Mouse (Mus musculus): Measurements from ENCODE around the gene Erp29. TPM values are rescaled to one million over a fixed set of nuclear protein-coding genes. Genes with fewer than 3 reads are reported as not detected.

The Erp29 gene
- 70.1 and 89.4 TPM in 2 replicates for polyA plus RNA-seq (2015; fragmentation: Nextera tagmentation; extraction: Ambion mirVana)

DNA sequence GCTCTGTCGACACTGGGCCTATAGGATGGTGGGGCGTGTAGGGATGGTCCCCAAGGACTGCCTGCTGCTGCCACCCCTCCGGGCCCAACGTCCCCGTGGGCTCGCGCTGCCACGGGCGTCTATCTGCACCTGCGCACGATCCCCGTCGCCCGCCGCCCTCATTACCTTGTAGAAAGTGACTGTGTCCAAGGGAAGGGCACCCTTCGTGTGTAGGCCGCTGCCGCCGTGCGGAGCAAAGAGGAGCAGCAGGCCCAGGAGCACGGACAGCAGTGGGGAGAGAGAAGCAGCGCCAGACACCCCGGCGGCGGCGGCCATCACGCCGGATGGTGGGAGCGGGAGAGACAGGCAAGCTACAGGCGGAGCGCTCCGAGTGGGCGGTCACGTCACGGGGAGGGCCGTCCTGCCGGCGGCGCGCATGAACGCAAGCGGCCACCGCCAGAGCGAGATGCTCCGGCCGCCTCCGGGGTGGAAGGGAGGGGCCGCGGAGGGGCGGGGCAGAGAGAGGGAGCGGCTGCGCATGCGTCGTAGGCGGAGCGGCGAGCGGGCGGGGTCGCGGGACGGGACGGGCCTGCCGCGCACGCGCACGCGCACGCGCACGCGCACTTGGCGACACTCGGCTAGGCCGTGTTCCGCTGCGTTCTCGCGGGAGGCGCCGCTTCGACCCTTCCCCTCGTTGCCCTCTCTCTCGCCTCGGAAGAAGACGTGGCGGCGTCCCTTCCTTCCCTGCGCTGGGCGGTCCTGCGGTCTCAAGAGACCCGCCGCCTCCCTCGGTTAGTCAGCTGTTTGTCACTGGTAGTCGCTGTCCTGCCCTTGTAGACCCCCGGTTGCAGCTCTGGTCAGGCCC lies at the start of gene Erp29:
Gene Erp29 (minus strand): TSS at position 481 of the 844 bp plus-strand sequence.

DNA sequence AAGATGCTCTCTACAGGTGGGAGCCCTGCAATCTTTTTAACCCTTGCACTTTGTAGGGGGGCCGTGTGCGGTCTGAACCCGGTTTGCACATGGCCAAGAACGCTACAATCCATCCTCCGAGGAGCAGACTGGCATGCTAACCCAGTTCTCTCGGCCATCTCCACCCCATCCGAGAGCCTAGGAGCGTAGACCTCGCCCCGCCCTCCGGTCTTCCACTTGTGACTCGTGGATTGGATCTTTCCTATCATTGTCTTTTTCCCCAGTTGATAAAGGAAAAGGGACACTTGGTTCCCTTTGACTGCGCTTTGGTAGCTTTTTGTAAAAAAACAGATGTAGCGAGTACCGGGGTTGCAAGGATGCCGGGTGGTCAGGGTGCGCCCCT lies 671 bp downstream of the Erp29 start, which contains the start of gene Tmem116:
Gene Tmem116 (plus strand): TSS at position 250 of the 382 bp plus-strand sequence.

DNA sequence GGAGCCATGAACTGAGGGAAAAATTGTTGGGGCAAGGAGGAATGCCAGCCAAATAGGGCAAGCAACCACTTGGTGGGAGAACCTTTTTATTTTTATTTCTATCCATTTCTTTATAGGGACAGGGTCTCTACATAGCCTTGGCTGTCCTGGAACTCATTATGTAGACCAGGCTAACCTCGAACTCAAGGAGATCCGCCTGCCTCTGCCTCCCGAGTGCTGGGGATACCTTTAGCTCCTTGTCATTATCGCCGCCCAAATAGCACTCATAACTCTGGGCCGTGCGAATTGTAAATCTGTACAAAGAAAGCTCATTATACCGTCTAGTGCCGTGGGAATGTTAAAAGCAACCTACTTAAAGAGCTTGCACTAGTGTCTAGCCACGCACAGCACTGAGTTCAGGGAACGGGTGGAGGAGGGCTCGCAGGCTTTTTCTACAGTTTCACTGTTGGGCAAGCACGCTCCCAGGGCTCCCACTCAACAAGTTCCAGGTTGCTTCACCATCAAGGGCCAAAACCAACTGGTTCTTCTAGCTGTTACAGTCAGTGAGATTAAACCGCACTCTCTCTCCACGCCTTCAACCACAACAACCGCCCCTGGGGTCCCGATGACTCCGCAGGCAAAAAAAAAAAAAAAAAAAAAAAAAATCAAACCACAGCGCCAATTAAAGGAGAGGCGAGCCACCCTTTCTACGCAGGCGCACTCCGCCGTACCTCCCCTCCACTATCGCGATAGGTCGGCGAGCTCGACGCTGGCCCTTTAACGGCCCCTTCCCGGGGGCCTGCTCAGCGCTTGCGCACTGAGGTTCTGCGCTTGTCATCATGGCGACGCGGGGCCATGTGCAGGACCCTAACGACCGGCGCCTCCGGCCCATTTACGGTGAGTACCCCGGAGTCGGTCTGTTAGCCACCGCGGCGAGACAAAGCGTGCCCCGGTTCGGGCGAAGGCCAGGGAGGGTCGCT lies 54.8 kb downstream of the Erp29 start, which contains the start of gene Naa25:
Gene Naa25 (plus strand): TSS at position 750 of the 959 bp plus-strand sequence.

GRCm38 (mm10) chr5:121385461-121386119 lies 66.7 kb downstream of the Erp29 start, which contains the start of gene Trafd1:
TSS of gene Trafd1 (minus strand) at chr5:121385632.

Other genes with a start within 250 kb of the Erp29 start
- 351 and 392 TPM in 2 replicates for gene Rpl6, start 248.0 kb downstream of the Erp29 start, polyA plus RNA-seq (2015; fragmentation: Nextera tagmentation; extraction: Ambion mirVana)
- 1.8 and 2.0 TPM in 2 replicates for gene Hectd4, start 232.3 kb downstream of the Erp29 start, polyA plus RNA-seq (2015; fragmentation: Nextera tagmentation; extraction: Ambion mirVana)
- gene Trafd1, start 66.9 kb downstream of the Erp29 start, polyA plus RNA-seq (2015; fragmentation: Nextera tagmentation; extraction: Ambion mirVana), result 61.9 and 78.2 TPM in 2 replicates
- 23.2 and 23.4 TPM in 2 replicates for gene Naa25, start 54.6 kb downstream of the Erp29 start, polyA plus RNA-seq (2015; fragmentation: Nextera tagmentation; extraction: Ambion mirVana)
- gene Tmem116, start 613 bp downstream of the Erp29 start, polyA plus RNA-seq (2015; fragmentation: Nextera tagmentation; extraction: Ambion mirVana), result 15.2 and 18.4 TPM in 2 replicates
- gene Adam1b, start 50.9 kb upstream of the Erp29 start, polyA plus RNA-seq (2015; fragmentation: Nextera tagmentation; extraction: Ambion mirVana), result 0.09 and 0.16 TPM in 2 replicates
- gene Adam1a, start 93.0 kb upstream of the Erp29 start, polyA plus RNA-seq (2015; fragmentation: Nextera tagmentation; extraction: Ambion mirVana), result 0.65 and 0.95 TPM in 2 replicates
- gene Gm42878, start 93.0 kb upstream of the Erp29 start, polyA plus RNA-seq (2015; fragmentation: Nextera tagmentation; extraction: Ambion mirVana), result not detected in 2 replicates
- gene Mapkapk5, start 93.4 kb upstream of the Erp29 start, polyA plus RNA-seq (2015; fragmentation: Nextera tagmentation; extraction: Ambion mirVana), result 31.4 and 36.8 TPM in 2 replicates
- 126 and 173 TPM in 2 replicates for gene Aldh2, start 141.3 kb upstream of the Erp29 start, polyA plus RNA-seq (2015; fragmentation: Nextera tagmentation; extraction: Ambion mirVana)
- gene Acad12, start 166.4 kb upstream of the Erp29 start, polyA plus RNA-seq (2015; fragmentation: Nextera tagmentation; extraction: Ambion mirVana), result 3.1 and 4.2 TPM in 2 replicates
- gene Acad10, start 208.0 kb upstream of the Erp29 start, polyA plus RNA-seq (2015; fragmentation: Nextera tagmentation; extraction: Ambion mirVana), result 1.1 and 1.9 TPM in 2 replicates
- gene Brap, start 208.1 kb upstream of the Erp29 start, polyA plus RNA-seq (2015; fragmentation: Nextera tagmentation; extraction: Ambion mirVana), result 23.6 and 25.3 TPM in 2 replicates

Data from skeletal muscle tissue, postnatal 0 days (tissue).